Mouse (Mus musculus): ENCODE measurements around the gene Zfp568.
A peak's percentile ranks its signal among the peaks of the same experiment; 100 is the strongest.
"Not testable (repeated sequence)": the region's sequence is repeated elsewhere in the genome, so short reads cannot be mapped to it uniquely, and the experiment has no call there.

Gene Zfp568

DNA sequence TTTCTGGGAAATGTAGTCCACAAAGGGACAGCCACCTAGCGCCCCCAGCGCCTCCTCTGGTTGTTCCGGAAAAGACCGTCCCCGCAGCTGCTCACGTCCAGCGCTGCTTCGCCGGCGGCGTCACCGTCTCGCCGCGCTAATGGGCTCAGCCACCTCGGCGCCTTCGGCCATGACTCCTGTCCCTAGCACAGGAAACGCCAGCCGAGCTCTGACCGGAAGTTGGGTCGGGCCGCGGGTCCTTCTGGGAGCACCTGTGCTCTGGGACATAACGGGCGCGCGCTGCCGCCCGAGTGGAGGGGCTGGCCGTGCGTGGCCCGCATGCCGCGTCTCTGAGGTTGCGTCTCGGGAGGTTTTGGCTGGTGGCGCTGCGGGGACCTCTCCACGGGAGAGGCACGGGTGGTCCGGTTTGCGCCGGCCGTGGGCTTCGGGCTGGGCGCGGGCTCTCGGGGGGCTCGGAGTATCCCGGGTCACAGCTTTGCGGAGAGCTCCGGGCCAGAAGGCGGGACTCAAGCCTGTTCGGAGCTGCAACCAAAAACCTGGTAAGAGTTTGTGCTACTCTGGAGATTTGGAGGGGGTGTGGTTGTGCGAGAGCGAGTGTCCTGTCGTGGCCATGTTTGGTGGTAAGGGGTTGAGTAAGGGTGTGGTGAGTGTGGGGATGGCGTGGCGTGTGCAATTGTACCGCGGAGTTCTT, at the start of gene Zfp568:
Gene Zfp568, plus strand, starts transcription at position 266 of the 691 bp plus-strand sequence.
- DNase-seq (ENCODE audit: low spot score): peak; percentile 93

DNA sequence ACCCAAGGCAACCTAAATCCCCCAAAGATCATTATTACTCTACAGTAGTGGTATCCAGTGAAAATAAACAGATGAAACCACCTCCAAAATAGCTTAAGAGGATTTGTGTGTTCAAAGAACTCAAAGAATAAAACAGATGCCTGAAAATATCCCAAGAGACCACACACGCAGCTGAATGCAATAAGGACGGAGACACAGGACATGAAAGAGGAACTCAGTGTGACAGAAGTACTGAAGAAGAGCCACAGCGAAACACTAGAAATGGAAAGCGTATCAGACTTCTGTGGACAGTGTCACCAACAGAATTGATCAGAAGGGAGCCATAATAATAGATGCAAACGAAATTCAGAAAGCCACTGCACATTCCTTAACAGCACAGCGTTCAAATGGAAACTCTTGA, 44.9 kb upstream of the Zfp568 start:
- DNase-seq (ENCODE audit: low spot score): no peak

DNA sequence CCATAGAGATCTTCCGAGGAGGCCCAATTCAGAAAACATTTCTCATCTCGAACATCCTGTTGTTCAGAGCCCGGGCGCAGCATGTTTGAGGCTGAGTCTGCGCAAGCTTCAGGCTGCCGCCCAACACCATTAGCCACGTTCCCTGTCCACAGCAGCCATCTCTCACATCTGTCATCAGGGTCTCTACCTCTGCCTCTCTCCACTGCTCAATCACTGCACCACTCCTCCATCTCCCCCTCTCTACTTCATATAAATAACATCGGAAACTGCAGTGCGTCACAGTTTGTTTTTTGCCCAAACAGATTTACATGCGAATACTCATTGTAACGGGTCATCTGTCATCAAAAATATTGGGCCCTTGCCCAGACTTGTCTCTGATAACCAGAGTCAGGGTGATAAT, 42.7 kb upstream of the Zfp568 start:
- no peak for DNase-seq (ENCODE audit: low spot score)

DNA sequence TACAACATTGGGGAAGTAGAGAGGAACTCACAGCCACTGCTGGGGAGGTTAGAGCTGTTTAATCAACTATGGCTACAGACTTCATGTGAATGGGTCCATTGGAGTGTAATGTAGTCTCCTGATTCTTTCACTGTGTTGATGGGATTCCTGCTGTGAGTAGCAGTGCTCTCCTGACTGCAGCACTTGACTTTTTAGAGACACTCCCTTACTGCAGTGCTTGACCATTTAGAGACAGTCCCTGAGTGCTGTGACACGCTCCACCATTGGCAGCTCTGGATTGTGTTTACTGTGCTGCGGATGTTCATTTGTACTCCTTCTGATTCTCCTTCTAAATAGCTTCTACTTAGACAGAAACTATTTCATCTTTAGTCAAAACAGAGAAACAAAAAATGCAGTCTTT, 41.0 kb upstream of the Zfp568 start:
- DNase-seq (ENCODE audit: low spot score): no peak

DNA sequence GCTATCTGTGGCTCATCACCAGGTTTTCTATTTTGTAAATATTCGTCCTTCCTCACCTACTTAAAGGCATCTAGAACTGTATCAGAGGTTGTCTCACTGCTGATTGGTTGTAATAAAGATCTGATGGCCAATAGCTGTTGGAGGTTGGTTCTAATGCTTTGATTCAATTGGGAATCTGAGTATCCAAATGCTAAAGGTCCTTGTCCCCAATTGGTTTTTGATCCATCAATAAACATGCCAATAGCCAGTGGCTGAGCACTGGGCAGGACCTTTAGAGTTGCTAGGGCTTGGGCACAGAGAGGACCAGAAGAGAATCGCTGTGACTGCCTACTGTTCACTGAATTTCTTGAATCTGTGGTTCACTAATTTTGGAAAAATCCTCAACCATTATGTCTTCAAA, 40.0 kb upstream of the Zfp568 start:
- DNase-seq (ENCODE audit: low spot score): no peak

DNA sequence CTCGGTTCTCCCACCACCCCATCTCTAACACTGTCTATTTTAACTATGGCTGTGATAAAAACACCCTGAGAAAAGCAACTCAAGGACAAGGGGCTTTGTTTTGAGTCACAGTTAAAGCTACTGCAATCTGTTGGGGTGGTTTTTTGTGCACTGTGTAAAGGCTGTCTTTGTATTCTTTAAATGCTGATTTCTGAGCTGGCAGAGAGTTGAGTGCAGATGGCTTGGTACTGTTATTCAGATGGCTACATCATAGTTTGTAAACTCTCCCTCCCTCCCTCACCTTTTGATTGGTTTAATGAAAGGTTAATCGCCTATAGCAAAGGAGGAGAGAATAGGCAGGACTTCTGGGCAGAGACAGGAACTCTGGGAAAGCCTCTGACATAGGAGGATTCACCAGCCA, 39.6 kb upstream of the Zfp568 start:
- DNase-seq (ENCODE audit: low spot score): no peak

DNA sequence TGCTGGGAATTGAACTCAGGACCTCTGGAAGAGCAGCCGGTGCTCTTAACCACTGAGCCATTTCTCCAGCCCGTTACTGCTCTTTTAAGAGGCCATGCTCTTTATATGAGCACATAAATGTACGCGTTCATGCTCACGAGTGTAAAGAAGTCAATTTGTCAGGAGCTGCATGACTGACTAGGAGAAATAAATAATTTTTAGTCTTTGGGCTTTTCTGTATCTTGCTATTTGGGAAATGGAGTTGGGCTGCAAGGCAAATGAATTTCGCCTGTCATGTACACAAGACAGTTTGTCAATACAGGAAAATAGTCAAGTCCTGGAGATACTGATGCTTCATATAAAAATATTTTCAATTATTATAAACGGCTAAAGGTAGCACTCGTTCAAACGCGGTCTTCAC, 30.7 kb upstream of the Zfp568 start:
- DNase-seq (ENCODE audit: low spot score): no peak

DNA sequence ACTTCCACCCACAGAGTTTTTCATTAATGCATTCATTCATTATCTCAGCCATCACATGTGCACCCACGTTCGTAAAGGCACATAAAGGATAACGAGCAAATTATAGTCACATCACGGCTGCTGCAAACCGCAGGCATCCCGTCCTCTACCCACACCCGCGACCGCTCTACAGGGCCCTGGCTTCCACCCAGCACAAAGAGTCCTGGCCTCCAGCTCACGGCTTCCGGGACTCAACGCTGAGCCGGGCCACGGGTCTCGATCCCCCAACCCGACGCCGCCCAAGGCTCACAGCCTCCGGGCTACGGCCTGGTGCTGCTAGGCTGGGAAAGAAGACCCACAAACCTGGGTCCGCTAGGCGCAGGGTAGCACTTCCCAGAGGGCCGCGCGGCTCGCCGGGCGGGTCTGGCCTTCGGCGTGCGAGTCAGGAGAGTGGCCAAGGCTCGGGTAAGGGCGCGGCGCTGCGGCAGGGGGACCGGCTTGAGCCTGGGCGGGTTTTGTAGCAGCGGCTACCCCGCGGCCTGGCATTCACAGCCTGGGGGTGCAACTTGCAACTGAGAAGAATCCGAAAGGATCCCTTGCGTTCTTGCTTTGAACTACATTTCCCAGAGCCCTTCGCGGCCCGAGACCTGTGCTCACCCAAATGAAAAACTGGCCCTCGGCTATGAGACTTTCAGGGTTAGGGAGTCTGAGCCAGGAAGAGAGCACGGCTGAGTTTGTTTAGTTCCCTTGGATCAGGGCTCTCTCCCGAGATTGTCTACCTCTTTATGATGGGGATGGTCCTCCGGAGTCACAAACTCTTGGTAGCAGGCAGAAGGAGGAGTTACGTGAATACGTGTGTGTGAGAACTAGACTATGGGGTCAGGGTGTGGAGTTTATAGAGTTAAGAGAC, 30.0 kb upstream of the Zfp568 start, which contains the start of gene Zfp74:
Gene Zfp74, minus strand, starts transcription at position 577 of the 889 bp plus-strand sequence.
- DNase-seq (ENCODE audit: low spot score): peak; percentile 74

DNA sequence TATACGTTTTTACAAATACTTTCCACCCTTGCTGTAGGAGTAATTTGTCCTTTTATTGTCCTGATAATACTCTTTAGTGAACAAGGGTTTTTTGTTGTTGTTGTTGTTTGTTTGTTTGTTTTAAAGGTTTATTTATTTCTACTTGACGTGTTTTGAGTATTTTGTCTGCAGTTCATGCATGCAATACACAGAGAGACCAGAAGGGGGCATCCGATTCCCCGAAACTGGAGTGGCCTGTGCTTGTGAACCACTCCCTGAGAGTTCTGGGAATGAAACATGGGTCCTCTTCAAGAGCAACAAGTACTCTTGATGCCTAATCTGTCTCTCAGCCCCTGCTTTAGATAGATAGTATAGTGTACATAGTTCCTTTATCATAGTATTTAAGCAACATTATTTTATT, 29.0 kb upstream of the Zfp568 start:
- DNase-seq (ENCODE audit: low spot score): no peak

DNA sequence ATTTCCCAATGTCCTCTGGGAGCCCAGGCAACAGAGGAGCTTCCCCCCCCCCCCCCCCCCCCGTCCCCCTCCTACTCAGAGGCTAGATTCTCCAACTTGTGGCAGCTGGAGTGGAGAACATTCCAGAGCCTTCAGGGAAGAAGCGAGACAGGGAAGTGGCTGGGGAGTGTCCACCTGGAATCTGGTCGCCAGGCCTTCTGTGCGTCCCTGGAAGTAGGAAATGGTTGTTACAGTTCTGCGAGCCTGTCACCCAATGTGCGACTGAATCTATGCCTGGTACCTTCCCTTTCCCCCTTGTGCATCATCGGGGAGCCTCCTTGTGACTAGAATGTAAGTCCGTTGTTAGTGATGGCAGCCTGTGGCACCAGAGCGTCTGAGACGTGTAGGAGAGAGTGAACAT, 27.5 kb upstream of the Zfp568 start:
- DNase-seq (ENCODE audit: low spot score): no peak

DNA sequence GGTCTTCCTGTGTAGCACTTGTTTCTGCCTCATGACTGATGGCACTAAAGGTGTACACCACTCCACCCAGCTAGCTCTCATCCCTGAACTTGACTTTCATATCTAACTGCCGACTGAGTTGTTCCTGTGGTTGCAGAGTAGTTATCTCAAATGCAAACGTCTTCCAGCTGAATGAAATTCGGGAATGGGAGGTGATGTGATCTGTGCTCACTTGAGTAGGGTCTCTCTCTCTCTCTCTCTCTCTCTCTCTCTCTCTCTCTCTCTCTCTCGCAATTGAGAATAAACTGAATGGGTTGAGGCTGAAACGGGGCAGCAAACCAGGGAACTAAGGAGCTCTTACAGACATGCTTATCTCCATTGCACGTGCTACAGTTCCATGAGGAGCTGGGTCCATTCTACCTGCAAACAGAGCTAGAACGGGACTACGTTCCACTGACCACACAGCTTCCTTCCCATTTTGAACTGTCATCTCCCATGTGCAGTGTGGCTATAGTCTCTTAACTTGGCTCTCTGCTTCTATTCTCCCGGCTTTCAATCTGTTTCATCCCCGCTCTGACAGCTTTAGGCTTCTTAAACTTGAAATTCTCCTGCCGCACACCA, 25.5 kb upstream of the Zfp568 start:
- DNase-seq (ENCODE audit: low spot score): no peak

DNA sequence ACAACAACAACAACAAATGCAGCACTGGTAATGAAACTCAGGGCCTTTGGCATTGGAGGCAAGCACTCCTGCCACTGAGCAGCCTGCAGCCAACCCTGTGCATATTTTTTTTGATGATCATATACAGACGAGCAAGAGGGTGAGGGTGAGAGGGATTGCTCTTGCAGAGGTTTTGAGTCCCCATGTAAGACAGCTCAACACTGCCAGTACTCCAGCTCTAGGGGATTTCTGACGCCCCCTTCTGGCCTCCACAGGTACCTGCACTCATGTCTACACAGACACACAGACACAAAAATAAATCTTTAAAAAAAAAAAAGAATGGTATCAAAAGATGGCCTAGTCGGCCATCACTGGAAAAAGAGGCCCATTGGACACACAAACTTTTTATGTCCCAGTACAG, 24.8 kb upstream of the Zfp568 start:
- DNase-seq (ENCODE audit: low spot score): no peak

DNA sequence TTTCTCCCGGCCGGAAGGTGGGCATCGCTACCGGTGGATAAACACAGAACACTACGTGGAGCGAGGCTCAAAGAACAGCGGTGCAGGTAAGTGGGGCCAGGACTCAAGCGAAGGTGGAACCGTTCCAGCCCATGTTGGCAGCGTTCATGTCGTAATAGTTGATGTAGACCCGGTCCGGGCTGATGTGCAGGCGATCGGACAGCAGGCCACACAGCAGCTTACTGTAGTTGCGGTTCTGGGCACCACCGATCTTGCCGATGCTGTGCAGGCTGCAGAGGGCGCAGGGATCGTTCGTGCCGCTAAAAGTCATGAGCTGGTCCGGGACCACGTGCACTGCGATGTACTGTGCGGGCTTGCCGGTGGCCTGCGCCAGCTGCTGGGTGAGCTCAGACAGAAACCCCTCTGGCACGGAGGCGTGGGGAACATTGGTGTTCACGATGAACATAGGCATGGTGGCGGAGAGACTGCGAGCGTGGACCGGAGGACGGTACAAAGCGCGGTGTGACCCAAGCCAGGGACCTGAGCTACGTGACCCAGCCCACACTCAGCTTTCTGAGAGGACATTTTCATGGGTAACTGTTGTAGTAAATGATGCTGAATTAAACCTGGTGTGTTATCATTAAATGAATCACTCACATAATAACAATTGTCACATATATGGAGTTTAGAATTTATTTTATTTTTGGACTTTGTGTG, 18.5 kb upstream of the Zfp568 start:
- DNase-seq (ENCODE audit: low spot score): not testable (repeated sequence)

DNA sequence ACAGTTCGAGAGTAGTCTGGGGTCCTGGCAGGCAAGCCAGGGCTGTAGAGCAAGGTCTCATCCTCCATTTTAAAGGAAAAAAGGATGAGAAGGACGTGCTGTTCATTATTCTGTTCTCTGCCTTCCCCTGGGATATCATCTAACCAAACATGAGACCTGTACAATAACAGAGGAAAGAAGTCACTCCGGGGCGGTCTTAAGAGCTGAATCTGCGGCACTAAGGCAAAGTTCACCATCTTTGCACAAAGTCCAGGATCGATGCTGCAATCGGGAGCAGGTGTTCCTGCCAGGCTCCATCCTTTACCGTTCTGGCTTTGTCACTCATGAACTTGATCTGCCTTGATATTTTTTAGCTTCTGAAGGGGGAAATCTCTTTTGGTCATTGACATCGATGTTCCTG, 13.1 kb upstream of the Zfp568 start:
- no peak for DNase-seq (ENCODE audit: low spot score)

DNA sequence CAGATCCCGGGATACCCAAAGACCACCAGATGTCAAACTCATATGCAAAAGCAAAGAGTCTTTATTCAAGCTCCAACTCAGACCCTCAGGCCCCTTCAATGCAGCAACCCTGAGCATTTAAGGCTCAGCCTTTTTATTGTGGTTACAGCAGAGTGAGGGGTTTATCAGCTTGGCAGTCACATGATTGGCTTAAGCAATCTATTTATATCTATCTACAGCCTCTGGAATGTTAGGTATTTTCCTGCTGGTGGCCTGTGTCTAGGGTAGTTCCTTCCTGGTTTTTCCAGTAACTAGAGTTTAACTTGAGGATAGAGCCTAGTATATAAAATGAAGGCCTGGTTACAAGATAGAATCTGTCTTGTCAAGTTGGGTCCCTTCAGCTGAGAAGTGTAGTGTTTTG, 3.0 kb upstream of the Zfp568 start:
- DNase-seq (ENCODE audit: low spot score): no peak

DNA sequence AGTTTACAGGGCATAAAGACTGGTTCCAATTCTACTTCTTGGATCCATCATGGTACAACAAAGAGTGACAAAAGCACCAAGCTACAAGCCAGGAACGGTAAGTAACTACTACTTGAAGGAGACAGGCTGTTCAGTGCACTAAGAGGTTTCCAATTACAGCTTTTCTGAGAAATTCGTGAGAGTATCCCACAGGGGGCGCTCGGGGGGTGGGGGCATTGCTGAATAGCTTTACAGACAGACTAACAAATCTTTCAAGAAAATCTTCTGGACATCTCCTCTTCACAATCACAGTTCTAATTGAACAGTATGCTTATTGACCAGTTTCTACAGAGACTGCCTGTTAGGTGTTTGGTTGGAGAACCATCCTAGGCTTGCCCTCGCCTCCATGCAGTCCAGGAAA, 2.3 kb upstream of the Zfp568 start:
- DNase-seq (ENCODE audit: low spot score): no peak

DNA sequence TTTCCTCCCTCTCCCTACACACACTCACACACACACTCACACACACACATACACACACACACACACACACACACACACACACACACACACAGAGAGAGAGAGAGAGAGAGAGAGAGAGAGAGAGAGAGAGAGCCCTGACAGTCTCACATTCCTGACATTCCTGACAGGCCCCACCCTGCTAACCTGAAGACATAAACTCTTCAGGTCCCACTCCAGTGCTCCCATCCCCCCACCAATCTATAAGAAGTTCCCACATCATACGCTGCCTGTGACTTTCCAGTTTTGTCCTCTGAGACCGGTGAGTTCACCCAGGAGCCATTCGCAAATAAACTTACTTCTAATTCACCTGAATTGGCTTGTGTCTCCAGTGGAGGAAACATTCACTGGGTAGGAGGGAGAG, 1.9 kb upstream of the Zfp568 start:
- no peak for DNase-seq (ENCODE audit: low spot score)

DNA sequence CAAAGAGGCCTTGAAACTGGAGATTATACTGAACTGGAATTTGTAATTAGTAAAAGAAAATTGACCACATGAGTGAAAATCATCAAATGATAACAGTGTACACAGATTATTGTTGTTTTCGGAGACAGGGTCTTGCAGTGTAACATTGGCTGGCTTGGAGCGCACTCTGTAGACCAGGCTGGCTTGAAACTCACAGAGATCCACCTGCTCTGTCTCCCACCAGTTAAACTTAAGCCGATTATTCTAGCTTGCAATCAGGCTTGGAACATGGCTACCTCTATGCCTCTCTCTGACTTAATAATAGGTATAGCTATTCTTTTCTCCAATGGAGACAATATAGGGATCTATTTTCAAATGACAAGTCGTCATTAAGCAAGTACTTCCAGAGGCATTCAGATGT, 1.4 kb upstream of the Zfp568 start:
- DNase-seq (ENCODE audit: low spot score): no peak

DNA sequence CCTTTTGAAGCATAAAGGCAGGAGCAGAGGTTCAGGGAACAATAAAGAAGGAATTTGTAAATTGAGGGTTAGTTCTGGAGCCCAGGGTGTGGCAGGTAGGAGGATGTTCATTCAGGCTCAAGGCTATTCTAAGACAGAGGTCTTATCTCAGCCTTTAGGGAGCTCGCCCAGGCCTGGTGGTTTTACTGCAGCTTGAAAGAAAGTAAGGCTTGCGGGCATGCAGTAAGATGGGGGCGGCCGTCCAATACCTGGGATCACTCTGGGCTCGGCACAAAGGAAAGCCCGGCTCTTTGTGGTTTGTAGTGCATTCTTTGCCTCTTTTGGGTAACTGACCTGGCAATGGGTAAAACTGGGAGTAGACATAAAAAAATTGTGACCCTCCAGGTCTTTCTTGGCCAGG, 824 bp upstream of the Zfp568 start:
- DNase-seq (ENCODE audit: low spot score): peak; percentile 2

DNA sequence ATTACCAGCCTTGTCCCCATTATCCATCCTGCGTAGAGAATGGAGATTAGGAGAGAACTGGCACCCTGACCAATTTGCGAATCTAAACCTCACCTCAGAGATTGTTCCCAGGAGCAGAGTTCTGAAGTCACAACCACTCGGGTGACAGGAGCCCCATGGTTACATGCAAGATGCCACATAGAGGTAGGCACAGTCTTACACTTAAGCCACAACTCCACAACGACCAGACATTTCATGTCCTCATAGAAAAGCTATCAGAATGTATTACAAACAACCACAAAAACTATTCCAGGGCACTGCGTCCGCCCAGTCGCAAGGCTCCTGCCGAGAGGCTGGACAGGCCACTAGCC, 440 bp upstream of the Zfp568 start:
- no peak for DNase-seq (ENCODE audit: low spot score)

DNA sequence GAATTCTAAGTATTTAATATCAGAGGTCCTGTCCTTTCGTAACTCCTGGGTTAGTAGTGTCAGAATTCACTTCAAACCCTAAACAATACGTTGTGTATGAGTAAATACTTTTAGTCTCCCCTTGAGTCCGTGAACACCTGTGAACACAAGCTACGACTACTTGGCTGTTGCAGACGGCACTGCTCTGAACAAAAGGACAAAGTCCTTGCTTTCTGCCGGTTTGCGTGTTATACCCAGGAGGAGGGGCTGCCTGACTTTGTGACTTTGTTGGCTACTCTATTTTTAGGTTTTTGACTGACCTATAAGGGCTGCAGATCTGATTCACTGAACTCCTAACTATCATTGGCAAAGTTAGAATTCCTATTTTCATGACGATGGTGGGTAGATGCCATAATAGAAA, 2.3 kb downstream of the Zfp568 start:
- no peak for DNase-seq (ENCODE audit: low spot score)

DNA sequence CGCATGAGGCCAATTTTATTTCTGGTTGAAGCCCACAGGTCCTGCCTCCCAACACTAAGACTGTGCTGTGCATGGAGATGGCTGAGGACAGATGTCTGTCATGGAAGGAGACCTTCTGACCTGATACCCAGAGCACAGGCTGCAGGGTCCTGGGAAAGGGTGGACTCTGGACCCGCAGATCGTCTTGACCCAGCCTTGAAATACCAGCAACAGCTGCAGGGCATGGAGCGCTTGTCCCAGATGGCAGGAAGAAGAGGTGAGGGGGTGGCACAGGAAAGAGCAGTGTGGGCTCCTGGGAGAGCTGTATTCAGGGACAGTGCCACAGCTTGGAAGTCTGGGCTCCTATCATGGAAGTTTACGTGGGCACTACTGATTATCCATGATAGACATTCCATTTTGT, 3.8 kb downstream of the Zfp568 start:
- no peak for DNase-seq (ENCODE audit: low spot score)

DNA sequence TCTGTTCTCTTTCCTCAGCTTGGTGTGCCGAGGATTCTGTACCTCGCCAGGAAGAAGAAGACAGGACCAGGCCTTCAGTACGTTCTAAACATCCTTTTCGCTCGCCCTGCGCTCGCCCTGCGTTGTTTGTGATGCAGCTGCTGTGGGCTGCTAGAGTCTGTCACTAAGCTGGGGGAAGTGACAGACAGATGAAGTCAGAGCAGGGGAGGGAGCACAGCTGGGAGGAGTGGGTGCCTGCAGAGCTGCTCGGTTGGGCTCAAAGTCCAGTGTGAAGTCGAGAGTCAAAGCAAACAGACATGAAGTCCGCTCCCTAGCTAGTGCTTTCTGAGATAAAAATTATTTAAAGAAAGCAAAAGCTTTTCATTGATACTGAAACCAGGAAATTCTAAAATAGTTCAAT, 5.3 kb downstream of the Zfp568 start:
- no peak for DNase-seq (ENCODE audit: low spot score)
